Mouse (Mus musculus): ENCODE measurements at regions not wholly inside any gene's neighbourhood (a gene's known extent, or its start where the extent isn't known, plus 50 kb on each side); places are given as distances from the start of the nearest gene placed in this dataset.
A peak's percentile ranks its signal among the peaks of the same experiment; 100 is the strongest.

- no peak for DNase-seq (ENCODE audit: low spot score in 2 of 2)
Measured at GRCm38 (mm10) chr7:94798101-94798500, 1372.9 kb upstream of the Tenm4 start.

DNA sequence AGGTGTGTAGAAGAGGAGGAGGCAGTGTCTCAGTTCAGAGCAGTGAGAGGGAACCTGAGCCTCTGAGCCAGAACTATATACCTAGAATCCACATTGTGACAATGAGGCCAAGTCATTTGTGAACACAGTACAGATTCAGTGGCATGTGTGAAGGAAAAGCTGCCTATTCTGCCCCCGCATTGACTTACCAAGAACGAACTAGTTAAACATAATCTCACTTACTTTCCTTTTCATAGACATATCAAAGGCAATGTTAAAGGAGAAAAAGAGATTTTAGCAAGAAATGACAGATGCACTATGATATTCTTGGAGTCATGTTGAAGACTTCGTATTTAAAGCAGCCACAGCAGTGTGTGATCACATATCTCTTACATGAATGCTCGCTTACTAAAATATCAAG lies 1329.8 kb upstream of the Tenm4 start:
- peak in 1 of 2 experiments; percentile 43 for DNase-seq (ENCODE audit: low spot score in 2 of 2)

DNA sequence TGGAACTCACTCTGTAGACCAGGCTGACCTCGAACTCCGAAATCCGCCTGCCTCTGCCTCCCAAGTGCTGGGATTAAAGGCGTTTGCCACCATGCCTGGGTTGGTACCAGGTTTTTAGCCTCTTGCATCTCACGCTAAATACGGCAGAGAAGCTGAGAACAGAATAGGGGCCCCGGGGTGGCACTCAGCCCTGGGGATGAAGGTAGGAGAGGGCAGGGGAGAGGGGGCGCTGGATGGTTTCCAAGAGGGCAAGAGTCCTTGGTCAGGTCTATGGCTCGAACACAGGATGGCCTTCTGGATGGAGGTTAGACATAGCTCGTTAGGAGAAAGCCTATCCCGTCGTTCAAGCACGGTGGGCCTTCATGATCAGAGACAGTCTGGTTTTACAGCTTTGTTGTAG lies 1319.7 kb upstream of the Tenm4 start:
- DNase-seq (ENCODE audit: low spot score in 2 of 2): no peak

GRCm38 (mm10) chr7:94856636-94857035 lies 1314.4 kb upstream of the Tenm4 start:
- DNase-seq (ENCODE audit: low spot score in 2 of 2): no peak

DNA sequence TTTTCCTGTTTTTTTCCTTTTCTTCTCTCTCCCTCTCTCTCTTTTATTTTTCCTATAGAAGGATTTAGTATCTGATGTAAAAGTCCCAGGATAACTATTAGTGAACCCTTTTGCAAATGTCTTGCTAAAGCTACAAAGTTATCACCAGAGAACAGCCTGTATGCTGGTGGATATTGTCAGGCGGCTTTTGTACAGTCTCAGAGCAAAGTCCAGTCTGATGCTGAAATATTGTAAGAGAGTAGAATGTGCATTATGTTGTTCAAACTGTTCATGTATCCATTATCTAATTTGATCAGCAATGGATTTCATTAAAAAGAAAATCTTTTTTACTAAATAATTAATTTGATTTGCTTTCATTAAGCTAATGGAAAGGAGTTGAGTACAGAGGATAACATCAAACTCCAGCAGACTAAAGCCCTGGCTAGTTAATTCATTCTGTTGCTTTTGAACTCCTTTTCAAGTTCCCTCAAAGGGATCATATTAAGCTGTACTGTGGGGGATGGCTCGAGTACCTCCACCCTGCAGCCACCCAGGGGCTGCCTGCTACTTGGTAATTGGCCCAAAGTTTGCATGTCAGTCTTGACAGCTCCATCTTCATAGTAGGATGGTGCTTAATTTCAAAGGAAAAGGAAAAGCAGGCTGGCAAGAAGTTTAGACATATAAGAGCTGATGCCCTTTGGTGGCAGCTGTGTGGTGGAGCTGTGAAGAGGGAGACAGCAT lies 1280.2 kb upstream of the Tenm4 start:
- no peak for DNase-seq (ENCODE audit: low spot score in 2 of 2)

DNA sequence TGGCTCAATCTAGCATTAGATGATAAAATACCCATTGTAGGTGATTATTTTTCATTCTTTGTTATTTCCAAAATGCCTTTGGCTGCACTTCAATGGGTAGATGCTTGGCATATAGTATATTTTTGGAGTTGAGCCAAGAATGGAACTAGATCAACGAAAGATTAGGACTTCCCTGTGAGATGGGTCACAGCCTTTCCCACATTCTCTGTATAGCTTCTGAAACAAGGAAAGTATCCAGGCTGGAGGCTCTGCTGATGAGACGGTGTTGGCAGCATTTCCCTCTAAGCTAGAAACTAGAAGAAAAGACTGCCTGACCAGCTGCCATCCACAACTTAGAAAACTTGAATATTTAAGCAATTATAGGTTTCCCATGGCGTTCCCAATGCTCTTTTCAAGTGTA lies 1273.0 kb upstream of the Tenm4 start:
- peak; percentile 21 to 22 for DNase-seq (ENCODE audit: low spot score in 2 of 2)

DNA sequence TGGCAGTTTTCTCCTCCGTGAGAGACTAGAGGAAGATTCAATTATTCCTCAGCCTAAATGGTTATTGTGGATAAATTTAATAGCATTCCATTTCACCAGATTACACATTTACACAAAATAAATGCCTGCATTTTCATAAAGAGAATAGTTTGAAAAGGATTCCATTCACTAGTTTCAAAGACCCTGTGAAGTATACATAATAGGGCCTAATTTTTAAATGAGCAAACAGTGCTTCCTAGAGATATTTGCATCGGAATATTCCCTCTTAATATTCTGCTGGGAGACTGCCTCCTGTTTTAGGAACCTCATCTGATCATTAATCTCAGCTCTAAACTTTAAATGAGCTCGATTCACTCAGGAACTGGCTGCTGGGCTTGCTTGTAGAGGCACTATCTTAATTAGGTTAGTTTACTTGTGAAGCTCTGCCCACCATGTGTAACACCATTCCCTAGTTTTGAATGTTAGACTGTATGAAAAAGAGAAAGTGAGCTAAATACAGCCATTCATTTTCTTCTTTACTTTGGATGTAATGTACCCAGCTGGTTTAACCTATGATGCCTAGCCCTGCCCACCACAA lies 1244.4 kb upstream of the Tenm4 start:
- no peak for DNase-seq (ENCODE audit: low spot score in 2 of 2)

DNA sequence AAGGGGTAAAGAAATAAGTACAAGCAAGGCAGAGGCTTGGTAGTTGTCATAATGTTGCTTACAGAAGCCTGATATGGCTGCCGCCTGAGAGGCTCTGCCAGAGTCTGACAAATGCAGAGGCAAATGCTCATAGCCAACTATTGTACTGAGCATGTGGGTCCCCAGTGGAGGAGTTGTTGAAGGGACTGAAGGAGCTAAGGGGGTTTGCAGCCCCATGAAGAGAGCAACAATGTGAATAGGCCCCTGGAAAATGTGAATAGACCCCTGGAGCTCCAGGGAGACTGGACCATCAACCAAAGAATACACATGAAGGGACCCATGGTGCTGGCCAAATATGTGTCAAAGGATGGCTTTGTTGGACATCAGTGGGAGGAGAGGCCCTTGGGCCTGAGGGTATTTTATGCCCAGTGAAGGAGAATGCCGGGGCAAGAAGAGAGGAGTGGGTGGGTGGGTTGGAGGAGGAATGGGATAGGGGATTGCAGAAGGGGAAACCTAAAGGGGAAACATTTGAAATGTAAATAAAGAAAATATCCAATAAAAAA lies 1207.2 kb upstream of the Tenm4 start:
- DNase-seq (ENCODE audit: low spot score in 2 of 2): no peak

- DNase-seq (ENCODE audit: low spot score in 2 of 2): no peak
Measured at GRCm38 (mm10) chr7:94967601-94968000, 1203.4 kb upstream of the Tenm4 start.

- no peak for DNase-seq (ENCODE audit: low spot score in 2 of 2)
Measured at GRCm38 (mm10) chr7:94975037-94975775, 1195.8 kb upstream of the Tenm4 start.

DNA sequence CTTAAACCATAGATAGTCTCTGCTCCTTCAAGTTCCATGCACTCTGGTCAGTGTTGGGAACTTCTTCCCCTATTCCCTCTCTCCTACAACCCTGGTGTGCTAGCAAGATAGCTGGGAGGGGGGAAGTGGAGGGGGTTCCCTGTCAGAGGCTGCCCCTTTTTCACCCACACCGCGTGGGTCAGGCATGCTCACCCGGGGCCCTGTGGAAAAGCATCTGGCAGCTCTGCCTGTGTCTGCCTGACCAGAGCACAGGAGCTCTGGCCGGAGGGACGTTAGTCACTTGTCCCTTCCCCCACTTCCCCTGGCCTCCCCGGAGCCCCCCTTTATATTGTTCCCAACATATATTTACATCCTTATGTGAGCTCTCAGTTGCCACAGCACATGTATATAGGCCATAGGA lies 1174.8 kb upstream of the Tenm4 start:
- no peak for DNase-seq (ENCODE audit: low spot score in 2 of 2)

DNA sequence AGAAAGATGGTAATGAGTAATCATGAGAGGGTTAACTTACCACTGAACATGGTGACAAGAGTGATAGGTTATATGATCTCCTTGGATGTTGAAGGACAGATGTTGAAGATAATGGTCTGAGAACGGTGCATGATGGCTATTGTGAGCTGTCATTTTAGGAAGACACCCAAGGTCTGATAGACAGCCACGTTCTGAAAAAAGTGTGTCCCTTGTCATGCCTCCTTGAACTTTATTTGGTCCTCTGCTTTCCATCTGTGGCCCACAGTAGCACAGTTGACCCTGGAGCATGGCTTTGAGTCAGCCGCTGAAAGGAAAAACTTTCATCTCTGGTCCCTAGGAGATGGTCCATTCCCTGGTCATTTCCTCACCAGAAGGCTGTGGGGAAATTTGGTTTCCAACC lies 1166.9 kb upstream of the Tenm4 start:
- no peak for DNase-seq (ENCODE audit: low spot score in 2 of 2)

DNA sequence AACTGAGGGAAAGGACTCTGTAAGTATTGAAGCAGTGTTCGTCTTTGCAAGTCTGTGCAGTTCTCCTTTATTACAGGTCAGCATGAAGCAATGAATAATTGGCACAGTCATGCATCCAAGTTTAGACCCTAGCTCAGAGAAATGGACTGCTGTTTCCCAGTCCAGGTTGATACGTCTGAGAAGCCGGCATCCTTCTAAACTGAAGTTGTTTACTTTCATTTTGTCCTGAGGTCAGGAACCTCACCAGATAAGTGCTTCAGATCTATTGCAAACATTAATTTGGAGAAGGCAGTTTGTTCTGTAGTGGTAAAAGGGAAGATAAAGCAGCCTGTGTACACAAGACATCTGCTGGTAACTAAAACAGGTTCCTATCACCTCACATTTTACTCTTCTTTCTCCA lies 1165.6 kb upstream of the Tenm4 start:
- no peak for DNase-seq (ENCODE audit: low spot score in 2 of 2)

DNA sequence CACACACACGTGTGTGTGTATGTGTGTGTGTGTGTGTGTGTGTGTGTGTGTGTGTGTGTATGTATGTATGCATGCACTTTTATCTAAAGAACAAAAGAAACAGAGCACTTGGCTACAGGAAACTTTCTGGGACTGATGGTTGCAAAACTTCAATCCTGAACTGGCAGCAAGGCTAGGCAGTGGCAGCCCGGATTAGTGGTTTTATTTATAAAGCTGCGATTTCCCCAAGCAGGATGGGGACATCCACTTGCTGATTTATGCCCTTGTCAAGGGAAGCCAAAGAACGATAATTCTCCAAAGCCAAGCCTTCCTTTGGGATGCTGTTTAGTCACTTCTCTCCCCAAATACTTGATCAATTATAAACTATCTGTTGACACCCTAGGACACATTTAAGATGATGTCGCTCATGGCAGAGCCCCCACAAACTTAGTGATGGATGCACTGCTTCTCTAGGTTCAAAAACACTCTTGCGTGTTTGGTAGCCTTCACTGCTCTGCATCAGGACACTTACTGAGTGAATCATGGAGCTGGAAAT lies 1162.1 kb upstream of the Tenm4 start:
- DNase-seq (ENCODE audit: low spot score in 2 of 2): no peak

DNA sequence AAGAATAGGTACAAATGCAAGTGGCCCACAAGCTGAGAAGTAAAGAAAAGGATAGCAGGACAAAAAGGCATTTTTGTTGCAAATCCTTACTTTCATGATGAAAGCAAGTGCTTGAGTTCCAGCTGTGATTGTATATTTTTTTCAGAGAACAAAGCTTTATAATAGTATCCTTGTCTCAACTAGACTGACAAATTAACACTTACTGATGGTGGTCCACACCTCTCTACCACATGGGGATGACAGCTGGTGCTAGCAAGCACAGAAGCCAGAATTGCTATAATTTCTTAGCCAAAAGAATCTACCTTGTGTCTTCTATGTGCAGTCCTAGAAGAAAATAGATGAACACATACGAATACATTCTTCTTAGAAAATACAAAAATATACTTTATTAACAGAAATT lies 1150.8 kb upstream of the Tenm4 start:
- peak in 1 of 2 experiments; percentile 26 for DNase-seq (ENCODE audit: low spot score in 2 of 2)

GRCm38 (mm10) chr7:95027915-95028810 lies 1142.9 kb upstream of the Tenm4 start:
- DNase-seq (ENCODE audit: low spot score in 2 of 2): no peak
